Mouse (Mus musculus) ES-Bruce4 (cell line): ENCODE measurements around the gene Wdr93. TPM values are rescaled to one million over a fixed set of nuclear protein-coding genes. Genes with fewer than 3 reads are reported as not detected.

Experiments
- H3K27ac ChIP-seq: 2 replicates; pipeline ENCODE4 v1.5.1; 2012; ENCODE audit warnings: low read length, inconsistent platforms; ENCODE audit not compliant: insufficient read depth
- H3K27me3 ChIP-seq: 2 replicates; pipeline ENCODE4 v1.6.1; 2012; ENCODE audit warnings: mild to moderate bottlenecking, low read length, inconsistent platforms; ENCODE audit not compliant: control insufficient read depth, poor library complexity, insufficient read depth, severe bottlenecking
- H3K36me3 ChIP-seq: 2 replicates; pipeline ENCODE4 v1.6.1; 2012; ENCODE audit warnings: inconsistent platforms, mild to moderate bottlenecking, low read length, moderate library complexity; ENCODE audit not compliant: control insufficient read depth, poor library complexity, insufficient read depth, severe bottlenecking
- H3K4me1 ChIP-seq: one replicate; pipeline ENCODE4 v1.8.1; 2011; ENCODE audit warnings: low read length; ENCODE audit not compliant: control insufficient read depth, insufficient read depth
- H3K4me3 ChIP-seq: 2 replicates; pipeline ENCODE4 v1.5.1; 2011; ENCODE audit warnings: low read depth, mild to moderate bottlenecking, low read length
- H3K9ac ChIP-seq: 2 replicates; pipeline ENCODE4 v1.6.1; 2012; ENCODE audit warnings: low read depth, mild to moderate bottlenecking, inconsistent platforms; ENCODE audit not compliant: poor library complexity, severe bottlenecking
- H3K9me3 ChIP-seq: replicated peaks from 2 replicates; pipeline ENCODE4 v1.6.1; 2012; ENCODE audit warnings: mild to moderate bottlenecking, low read length, inconsistent platforms; ENCODE audit not compliant: control insufficient read depth, poor library complexity, insufficient read depth, severe bottlenecking
- CTCF ChIP-seq: IDR thresholded peaks from one replicate; pipeline ENCODE4 v1.8.1; 2011; ENCODE audit warnings: low read depth, low read length
- EP300 ChIP-seq: IDR thresholded peaks from 2 replicates; pipeline ENCODE4 v1.6.1; 2011; ENCODE audit warnings: low read depth, low read length; ENCODE audit not compliant: insufficient read depth
- POLR2A ChIP-seq: IDR thresholded peaks from one replicate; pipeline ENCODE4 v1.8.1; 2011; ENCODE audit warnings: low read length; ENCODE audit not compliant: insufficient read depth
- polyA plus RNA-seq: library from polyadenylated mRNA; stranded (reverse); fragments of >200 nt; gene quantifications from 2 replicates; pipeline ENCODE4 v1.2.4, GENCODE M21; 2011; ENCODE audit warnings: low read depth; ENCODE audit not compliant: missing spikeins, insufficient read depth, insufficient read length

Gene Wdr93
- polyA plus RNA-seq, 1 experiment: 1.9 TPM

DNA sequence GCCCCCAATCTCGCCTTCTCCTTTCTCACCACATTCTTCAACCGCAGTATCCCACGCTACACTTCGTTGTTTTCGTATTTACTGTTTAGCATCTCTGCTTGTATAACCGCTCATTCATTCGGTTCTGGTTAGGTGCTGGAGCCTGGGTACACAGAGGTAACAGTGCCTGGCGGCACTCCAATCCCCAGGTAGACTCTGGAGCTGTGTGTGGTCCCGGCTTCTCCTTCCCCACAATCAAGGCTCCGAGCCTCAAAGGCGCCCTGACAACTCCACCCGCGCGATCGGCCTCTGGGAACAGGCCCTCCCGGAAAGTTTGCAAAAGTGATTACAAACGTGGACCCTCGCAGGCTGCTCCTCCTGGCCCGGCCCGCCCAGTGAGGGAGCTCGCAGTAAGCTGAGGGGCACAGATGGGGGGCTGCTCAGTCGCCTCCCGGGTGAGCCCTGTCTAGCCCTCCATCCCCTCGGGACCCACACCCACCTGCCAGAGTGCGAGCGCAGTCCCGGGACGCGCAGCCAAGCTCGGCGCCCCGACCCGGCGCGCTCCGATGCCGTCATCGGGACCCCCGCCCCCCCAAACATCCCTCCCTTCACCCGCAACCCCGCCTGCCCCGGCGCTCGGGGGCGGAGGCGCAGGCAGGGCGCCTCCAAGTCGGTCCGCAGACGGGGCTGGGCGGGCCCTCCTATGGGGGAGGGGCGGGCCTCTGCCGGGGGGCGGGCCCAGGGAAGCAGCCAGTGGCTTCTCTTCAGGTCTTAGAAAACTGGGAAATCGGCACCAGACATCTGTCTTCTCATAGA, 27.6 kb upstream of the Wdr93 start, which contains the start of gene Kif7:
Gene Kif7, minus strand, starts transcription at position 534 of the 795 bp plus-strand sequence.
- Histone ChIP-seq H3K9me3 (no peaks in the 10 kb centered on the region), H3K4me1 (no peaks in the 10 kb centered on the region), H3K27ac (no peak within 1 kb of the TSS), H3K36me3 (no peaks in the 10 kb centered on the region), H3K4me3 (peak within 1 kb of the TSS; percentile 97), H3K27me3 (no peaks in the 10 kb centered on the region), H3K9ac (peak within 1 kb of the TSS; percentile 82)
- TF ChIP-seq POLR2A (no peak), CTCF (no peak), EP300 (no peak)

GRCm38 (mm10) chr7:79721386-79721977, 21.5 kb upstream of the Wdr93 start:
- Histone ChIP-seq H3K36me3 (no peaks in the 10 kb centered on the region), H3K9me3 (no peaks in the 10 kb centered on the region), H3K9ac (peak overlapping the region; percentile 72), H3K27me3 (no peaks in the 10 kb centered on the region), H3K27ac (no peak overlapping the region), H3K4me1 (no peaks in the 10 kb centered on the region), H3K4me3 (peak overlapping the region; percentile 63)
- TF ChIP-seq CTCF: no peak
- TF ChIP-seq POLR2A: no peak
- no peak for TF ChIP-seq EP300

- TF ChIP-seq CTCF (peak; percentile 95), POLR2A (no peak), EP300 (no peak)
- Histone ChIP-seq H3K9ac (no peak overlapping the region), H3K4me1 (no peaks in the 10 kb centered on the region), H3K9me3 (no peaks in the 10 kb centered on the region), H3K27ac (no peak overlapping the region), H3K4me3 (no peak overlapping the region), H3K36me3 (no peaks in the 10 kb centered on the region), H3K27me3 (no peaks in the 10 kb centered on the region)
These were observed 15.9 kb upstream of the Wdr93 start for GRCm38 (mm10) chr7:79727091-79727490.

GRCm38 (mm10) chr7:79728219-79728618, 14.7 kb upstream of the Wdr93 start:
- TF ChIP-seq CTCF (peak; percentile 89), EP300 (no peak)
- no peak overlapping the region for H3K9ac ChIP-seq
- H3K4me1 ChIP-seq: no peaks in the 10 kb centered on the region
- H3K27ac ChIP-seq: no peak overlapping the region
- H3K27me3 ChIP-seq: no peaks in the 10 kb centered on the region
- H3K9me3 ChIP-seq: no peaks in the 10 kb centered on the region
- no peaks in the 10 kb centered on the region for H3K36me3 ChIP-seq
- no peak overlapping the region for H3K4me3 ChIP-seq

GRCm38 (mm10) chr7:79729169-79729568, 13.8 kb upstream of the Wdr93 start:
- no peaks in the 10 kb centered on the region for H3K9me3 ChIP-seq
- TF ChIP-seq EP300 (no peak), CTCF (peak; percentile 97)
- H3K4me3 ChIP-seq: no peak overlapping the region
- H3K9ac ChIP-seq: no peak overlapping the region
- H3K27me3 ChIP-seq: no peaks in the 10 kb centered on the region
- no peaks in the 10 kb centered on the region for H3K36me3 ChIP-seq
- no peak overlapping the region for H3K27ac ChIP-seq
- H3K4me1 ChIP-seq: no peaks in the 10 kb centered on the region

- no peak overlapping the region for H3K4me3 ChIP-seq
- no peaks in the 10 kb centered on the region for H3K4me1 ChIP-seq
- H3K27me3 ChIP-seq: no peaks in the 10 kb centered on the region
- no peaks in the 10 kb centered on the region for H3K9me3 ChIP-seq
- no peak overlapping the region for H3K9ac ChIP-seq
- no peaks in the 10 kb centered on the region for H3K36me3 ChIP-seq
- H3K27ac ChIP-seq: no peak overlapping the region
- TF ChIP-seq EP300: no peak
- TF ChIP-seq POLR2A: no peak
- peak; percentile 51 for TF ChIP-seq CTCF
These were observed 13.1 kb upstream of the Wdr93 start for GRCm38 (mm10) chr7:79729743-79730370.
